Mouse (Mus musculus) CD4-positive, CD25-positive, alpha-beta regulatory T cell, adult 4 months (primary cell): ENCODE measurements around the gene Nfkb1. TPM values are rescaled to one million over a fixed set of nuclear protein-coding genes. Genes with fewer than 3 reads are reported as not detected.

Source experiments
- polyA plus RNA-seq, 2 experiments: library from polyadenylated mRNA; unstranded; fragments of 100-300 nt; shearing (Covaris generic); gene quantifications; one replicate each; pipeline ENCODE4 v1.2.1; 2017

Nfkb1 gene
- polyA plus RNA-seq, 2 experiments from 2014 or later: 81.1 to 109 TPM

Other genes with a start within 250 kb of the Nfkb1 start
- gene Manba, start 205.9 kb downstream of the Nfkb1 start, polyA plus RNA-seq: 10 to 100 TPM; 22.4 to 32.8 TPM
- 1 to 10 TPM in 1 of 2 experiments, under 1 TPM in 1; 0.54 to 1.4 TPM for gene Slc39a8, start 133.7 kb upstream of the Nfkb1 start, polyA plus RNA-seq